Mouse (Mus musculus) heart, postnatal 0 days (tissue): ENCODE results near the gene Vars2. TPM values are rescaled to one million over a fixed set of nuclear protein-coding genes. Genes with fewer than 3 reads are reported as not detected.

Experiments used
- ATAC-seq: fragments of 200-750 bp; cut with Nextera tagmentation; 2 replicates; pipeline ENCODE4 v1.8.0; 2017; ENCODE audit warnings: low read depth, moderate number of reproducible peaks, moderate library complexity; ENCODE audit not compliant: insufficient read depth
- DNase-seq: peaks from one replicate; pipeline ENCODE4 v3.0.0-alpha.2; 2016; ENCODE audit warnings: low spot score
- H3K27ac ChIP-seq: fragments of 300-500 bp; sonication (generic); 2 replicates; pipeline ENCODE4 v1.5.1; 2014; ENCODE audit warnings: low read depth, mild to moderate bottlenecking
- H3K27me3 ChIP-seq: fragments of 300-500 bp; sonication (generic); 2 replicates; pipeline ENCODE4 v1.6.1; 2014; ENCODE audit warnings: low read length, mixed read lengths; ENCODE audit not compliant: control insufficient read depth, insufficient read depth
- H3K36me3 ChIP-seq: fragments of 300-500 bp; sonication (generic); replicated peaks from 2 replicates; pipeline ENCODE4 v1.6.1; 2014; ENCODE audit warnings: low read length, mixed read lengths; ENCODE audit not compliant: control insufficient read depth, insufficient read depth
- H3K4me1 ChIP-seq: fragments of 300-500 bp; sonication (generic); 2 replicates; pipeline ENCODE4 v1.6.1; 2014; ENCODE audit warnings: antibody characterized with exemption; ENCODE audit not compliant: control insufficient read depth, insufficient read depth
- H3K4me2 ChIP-seq: fragments of 300-500 bp; sonication (generic); 2 replicates; pipeline ENCODE4 v1.6.1; 2014; ENCODE audit warnings: low read depth, mild to moderate bottlenecking, low read length, moderate library complexity
- H3K4me3 ChIP-seq: fragments of 300-500 bp; sonication (generic); 2 replicates; pipeline ENCODE4 v1.5.1; 2014; ENCODE audit warnings: low read depth, low read length
- H3K9ac ChIP-seq: fragments of 300-500 bp; sonication (generic); replicated peaks from 2 replicates; pipeline ENCODE4 v1.6.1; 2014; ENCODE audit warnings: low read depth, low read length, mixed read lengths
- H3K9me3 ChIP-seq: fragments of 300-500 bp; sonication (generic); replicated peaks from 2 replicates; pipeline ENCODE4 v1.6.1; 2016; ENCODE audit warnings: low read length; ENCODE audit not compliant: control insufficient read depth
- CTCF ChIP-seq: IDR thresholded peaks from 2 replicates; pipeline ENCODE4 v1.5.1; 2016; ENCODE audit warnings: antibody characterized with exemption, control low read depth, low read depth
- EP300 ChIP-seq: IDR thresholded peaks from 2 replicates; pipeline ENCODE4 v1.6.1; 2016; ENCODE audit warnings: antibody characterized with exemption, low read depth
- WGBS: fragments of 180-500 bp; shearing (Covaris S2); extraction: QIAGEN DNeasy Blood & Tissue Kit; methylation state at CpG from one replicate; pipeline ENCODE4 v1.1.7; 2014; 5-methylcytosine and 5-hydroxymethylcytosine counted together
- polyA plus RNA-seq: library from polyadenylated mRNA; unstranded; fragments of >200 nt; fragmentation: Nextera tagmentation; extraction: Ambion mirVana; gene quantifications from 2 replicates; pipeline ENCODE4 v1.2.1, GENCODE M21; 2015
- total RNA-seq: library from RNA; depleted of rRNA; stranded (reverse); fragments of >200 nt; gene quantifications from 2 replicates; pipeline ENCODE4 v1.2.3, GENCODE M21; 2014; ENCODE audit warnings: low replicate concordance

Gene Vars2
- total and polyA plus RNA-seq, 2 experiments from 2014 or later: 9.4 to 59.8 TPM

- no peak for TF ChIP-seq EP300
- TF ChIP-seq CTCF: no peak
- H3K4me1 ChIP-seq: peaks cover 26% of the 10 kb centered on the region
- H3K27me3 ChIP-seq: 0 out of 2 replicates have a peak, but pooled peaks cover 3% of the 10 kb centered on the region
- H3K4me3 ChIP-seq: peak overlapping the region; percentile 75
- ATAC-seq (no peak), DNase-seq (no peak)
- no peaks in the 10 kb centered on the region for H3K9me3 ChIP-seq
- H3K4me2 ChIP-seq: peak overlapping the region; percentile 80
- no peaks in the 10 kb centered on the region for H3K36me3 ChIP-seq
- 25% methylated on average over 4 of the region's 4 CpGs for WGBS
- peak overlapping the region; percentile 98 for H3K27ac ChIP-seq
- H3K9ac ChIP-seq: peak overlapping the region; percentile 25; the same call in 1 of the 2 replicates
Measured at GRCm38 (mm10) chr17:35702605-35703004, 35.2 kb upstream of the Vars2 start.

- TF ChIP-seq CTCF: no peak
- TF ChIP-seq EP300: no peak
- Histone ChIP-seq H3K9me3 (no peaks in the 10 kb centered on the region), H3K4me2 (peak overlapping the region; percentile 80), H3K36me3 (no peaks in the 10 kb centered on the region), H3K4me3 (peak overlapping the region; percentile 75), H3K27ac (peak overlapping the region; percentile 98), H3K27me3 (0 out of 2 replicates have a peak, but pooled peaks cover 3% of the 10 kb centered on the region), H3K9ac (peak overlapping the region; percentile 83), H3K4me1 (peaks cover 32% of the 10 kb centered on the region)
- DNase-seq (peak; percentile 58), ATAC-seq (0 out of 2 replicates have a peak, but pooled peaks have one; percentile 12)
- 4% methylated on average over 16 of the region's 16 CpGs for WGBS
Measured at GRCm38 (mm10) chr17:35701978-35702461, 34.6 kb upstream of the Vars2 start.

- whole genome bisulfite sequencing: under 1% methylated on average over 16 of the region's 16 CpGs
- DNase-seq: no peak
- 0 out of 2 replicates have a peak, but pooled peaks cover 3% of the 10 kb centered on the region for H3K27me3 ChIP-seq
Measured at GRCm38 (mm10) chr17:35701203-35701977, 34.0 kb upstream of the Vars2 start.

GRCm38 (mm10) chr17:35700371-35700961 is 33.1 kb upstream of the Vars2 start:
- peak overlapping the region; percentile 75 for H3K4me3 ChIP-seq
- WGBS: 0% methylated on average over 42 of the region's 66 CpGs
- TF ChIP-seq CTCF (no peak), EP300 (no peak)
- H3K4me2 ChIP-seq: peak overlapping the region; percentile 80
- ATAC-seq: peak; percentile 72
- H3K9me3 ChIP-seq: no peaks in the 10 kb centered on the region
- DNase-seq: peak; percentile 84
- H3K27me3 ChIP-seq: 0 out of 2 replicates have a peak, but pooled peaks cover 3% of the 10 kb centered on the region
- H3K9ac ChIP-seq: peak overlapping the region; percentile 83
- 0 out of 2 replicates have a peak, but pooled peaks cover 2% of the 10 kb centered on the region for H3K36me3 ChIP-seq
- H3K4me1 ChIP-seq: peaks cover 32% of the 10 kb centered on the region
- H3K27ac ChIP-seq: peak overlapping the region; percentile 98

More at GRCm38 (mm10) chr17:35701203-35701977, 34.0 kb upstream of the Vars2 start:
- TF ChIP-seq CTCF (no peak), EP300 (no peak)
- Histone ChIP-seq H3K9me3 (no peaks in the 10 kb centered on the region), H3K27ac (peak overlapping the region; percentile 98), H3K9ac (peak overlapping the region; percentile 83), H3K4me2 (peak overlapping the region; percentile 80), H3K36me3 (no peaks in the 10 kb centered on the region), H3K4me1 (peaks cover 32% of the 10 kb centered on the region), H3K4me3 (peak overlapping the region; percentile 75)
- no peak for ATAC-seq

GRCm38 (mm10) chr17:35699919-35700318 is 32.5 kb upstream of the Vars2 start:
- H3K4me3 ChIP-seq: peak overlapping the region; percentile 75
- peak; percentile 73 for ATAC-seq
- peak overlapping the region; percentile 83 for H3K9ac ChIP-seq
- peak overlapping the region; percentile 98 for H3K27ac ChIP-seq
- H3K27me3 ChIP-seq: 0 out of 2 replicates have a peak, but pooled peaks cover 3% of the 10 kb centered on the region
- WGBS: under 1% methylated on average over 19 of the region's 19 CpGs
- peak; percentile 84 for DNase-seq
- H3K4me2 ChIP-seq: peak overlapping the region; percentile 80
- 0 out of 2 replicates have a peak, but pooled peaks cover 7% of the 10 kb centered on the region for H3K36me3 ChIP-seq
- peaks cover 31% of the 10 kb centered on the region for H3K4me1 ChIP-seq
- TF ChIP-seq EP300 (no peak), CTCF (no peak)
- no peaks in the 10 kb centered on the region for H3K9me3 ChIP-seq
